Mouse (Mus musculus): ENCODE results near the gene Med13. TPM values are rescaled to one million over a fixed set of nuclear protein-coding genes. Genes with fewer than 3 reads are reported as not detected.
"Not testable (repeated sequence)": the region's sequence is repeated elsewhere in the genome, so short reads cannot be mapped to it uniquely, and the experiment has no call there.

Med13 gene
- polyA plus RNA-seq, 1 experiment from 2014 or later = 10.0 TPM

DNA sequence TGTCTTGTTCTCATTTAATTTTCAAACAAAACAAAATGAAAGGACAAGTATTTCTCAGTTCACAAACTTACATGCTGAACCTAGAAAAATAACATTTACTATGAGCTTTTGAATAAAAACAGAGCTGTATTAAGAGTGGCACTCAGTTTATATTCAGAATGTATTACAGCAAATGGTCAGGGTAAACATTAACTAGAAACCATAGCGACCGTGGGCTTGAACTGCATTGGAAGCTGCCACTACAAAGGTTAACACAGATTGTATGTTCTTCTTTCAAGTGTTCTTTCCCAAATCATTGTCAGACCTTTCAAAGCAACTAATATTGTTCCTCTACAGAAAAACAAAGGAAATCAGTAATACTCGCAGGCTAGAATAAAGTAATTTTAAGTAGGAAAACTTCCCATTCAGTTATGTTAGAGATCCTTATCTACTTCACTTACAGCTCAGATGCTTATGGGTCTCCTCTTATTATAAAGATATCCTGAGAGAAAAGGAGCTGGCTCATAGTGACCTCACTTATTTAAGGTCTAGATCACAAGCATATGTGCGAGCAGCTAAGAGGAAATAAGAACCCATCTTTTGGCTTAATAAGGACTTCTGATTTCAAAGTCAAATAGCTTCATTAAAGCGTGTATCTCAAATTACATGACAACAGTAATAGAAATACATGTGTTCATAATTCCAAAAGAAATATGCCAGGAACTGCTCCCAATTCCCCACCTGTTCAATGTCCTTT, 9.8 kb downstream of the Med13 start:
- ATAC-seq = no peak
- Histone ChIP-seq H3K27me3 (no peaks in the 10 kb centered on the region), H3K36me3 (peaks cover 16% of the 10 kb centered on the region), H3K4me1 (replicated peaks) (peaks cover 16% of the 10 kb centered on the region), H3K9ac (replicated peaks) (no peak overlapping the region), H3K27ac (no peak overlapping the region), H3K4me3 (replicated peaks) (no peak overlapping the region), H3K4me2 (replicated peaks) (no peak overlapping the region), H3K9me3 (no peaks in the 10 kb centered on the region)
- WGBS = 79% methylated on average over 5 of the region's 5 CpGs

DNA sequence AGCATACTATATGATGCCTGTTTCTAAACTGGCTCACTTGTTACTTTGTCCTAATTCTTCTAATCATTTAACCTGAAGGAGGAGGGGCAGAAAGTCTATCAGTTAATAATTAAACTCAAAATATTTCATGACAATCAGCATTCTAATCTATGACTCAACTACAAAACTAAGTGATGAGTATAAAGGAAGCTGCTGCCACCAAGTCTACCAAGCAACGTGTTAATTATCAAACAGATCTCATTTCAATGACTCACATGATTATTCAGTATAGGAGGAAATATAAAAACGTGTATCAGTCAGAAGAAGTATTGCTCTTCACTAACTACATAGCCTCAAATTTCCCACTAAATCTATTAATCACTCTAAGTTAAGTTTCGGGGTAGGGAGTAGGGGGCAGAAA, 10.9 kb downstream of the Med13 start:
- no peaks in the 10 kb centered on the region for H3K27me3 ChIP-seq
- no peak for ATAC-seq
- WGBS = 93% methylated on average over 3 of the region's 3 CpGs
- H3K4me3 ChIP-seq (replicated peaks) = no peak overlapping the region
- H3K27ac ChIP-seq = no peak overlapping the region
- peaks cover 16% of the 10 kb centered on the region for H3K36me3 ChIP-seq
- H3K4me2 ChIP-seq (replicated peaks) = no peak overlapping the region
- no peaks in the 10 kb centered on the region for H3K9me3 ChIP-seq
- peaks cover 9% of the 10 kb centered on the region for H3K4me1 ChIP-seq (replicated peaks)
- no peak overlapping the region for H3K9ac ChIP-seq (replicated peaks)

- not testable (repeated sequence) for H3K4me3 ChIP-seq (replicated peaks); H3K27me3 ChIP-seq; H3K4me1 ChIP-seq (replicated peaks); H3K27ac ChIP-seq; ATAC-seq; H3K9ac ChIP-seq (replicated peaks); H3K4me2 ChIP-seq (replicated peaks); H3K9me3 ChIP-seq
- H3K36me3 ChIP-seq = peaks cover 16% of the 10 kb centered on the region
- WGBS = 96% methylated on average over 1 of the region's 1 CpGs
Observed at GRCm38 (mm10) chr11:86344940-86345339, 12.5 kb downstream of the Med13 start.

GRCm38 (mm10) chr11:86324251-86324650, 33.2 kb downstream of the Med13 start:
- no peak overlapping the region for H3K4me3 ChIP-seq (replicated peaks)
- H3K9ac ChIP-seq (replicated peaks) = no peak overlapping the region
- H3K36me3 ChIP-seq = peaks cover 35% of the 10 kb centered on the region
- WGBS = 94% methylated on average over 5 of the region's 5 CpGs
- ATAC-seq = no peak
- H3K27ac ChIP-seq = no peak overlapping the region
- H3K27me3 ChIP-seq = no peaks in the 10 kb centered on the region
- H3K4me1 ChIP-seq (replicated peaks) = no peaks in the 10 kb centered on the region
- no peaks in the 10 kb centered on the region for H3K9me3 ChIP-seq
- no peak overlapping the region for H3K4me2 ChIP-seq (replicated peaks)

DNA sequence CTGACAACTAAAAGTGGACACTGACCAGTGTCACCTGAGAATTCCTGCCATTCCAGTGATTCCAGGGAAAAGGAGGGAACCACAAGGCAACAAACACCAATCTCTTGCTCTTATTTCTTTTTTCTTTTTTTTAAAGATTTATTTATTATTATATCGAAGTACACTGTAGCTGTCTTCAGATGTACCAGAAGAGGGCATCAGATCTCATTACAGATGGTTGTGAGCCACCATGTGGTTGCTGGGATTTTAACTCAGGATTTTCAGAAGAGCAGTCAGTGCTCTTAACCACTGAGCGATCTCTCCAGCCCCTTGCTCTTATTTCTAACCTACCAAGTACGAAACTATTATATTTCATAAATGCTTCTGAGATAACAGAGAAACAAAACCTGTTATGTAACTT, 42.4 kb downstream of the Med13 start:
- not testable (repeated sequence) for H3K9me3 ChIP-seq; H3K4me1 ChIP-seq (replicated peaks); H3K4me3 ChIP-seq (replicated peaks); H3K9ac ChIP-seq (replicated peaks); H3K27me3 ChIP-seq; H3K4me2 ChIP-seq (replicated peaks); H3K27ac ChIP-seq; ATAC-seq
- H3K36me3 ChIP-seq = peaks cover 24% of the 10 kb centered on the region
- 91% methylated on average over 3 of the region's 3 CpGs for WGBS

- H3K36me3 ChIP-seq = peaks cover 17% of the 10 kb centered on the region
- H3K9me3 ChIP-seq = no peaks in the 10 kb centered on the region
- no peaks in the 10 kb centered on the region for H3K4me1 ChIP-seq (replicated peaks)
- H3K9ac ChIP-seq (replicated peaks) = no peak overlapping the region
- no peaks in the 10 kb centered on the region for H3K27me3 ChIP-seq
- no peak overlapping the region for H3K4me2 ChIP-seq (replicated peaks)
- no peak for ATAC-seq
- H3K4me3 ChIP-seq (replicated peaks) = no peak overlapping the region
- H3K27ac ChIP-seq = no peak overlapping the region
- 81% methylated on average over 6 of the region's 6 CpGs for WGBS
Observed at GRCm38 (mm10) chr11:86310280-86310679, 47.1 kb downstream of the Med13 start.

DNA sequence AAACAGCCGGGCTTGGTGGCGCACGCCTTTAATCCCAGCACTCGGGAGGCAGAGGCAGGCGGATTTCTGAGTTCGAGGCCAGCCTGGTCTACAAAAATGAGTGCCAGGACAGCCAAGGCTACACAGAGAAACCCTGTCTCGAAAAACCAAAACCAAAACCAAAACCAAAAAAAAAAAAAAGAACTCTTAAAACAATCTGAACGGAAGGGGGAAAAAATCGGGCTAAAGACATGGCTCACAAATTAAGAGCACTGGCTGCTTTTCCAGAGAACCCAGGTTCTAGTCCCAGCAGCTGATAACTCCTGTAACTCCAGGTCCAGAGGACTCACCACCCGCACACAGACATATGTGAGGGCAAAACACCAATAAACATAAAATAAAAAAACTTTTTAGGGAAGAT, 65.2 kb downstream of the Med13 start:
- H3K4me2 ChIP-seq (replicated peaks); H3K27ac ChIP-seq; H3K9ac ChIP-seq (replicated peaks); H3K9me3 ChIP-seq; H3K4me3 ChIP-seq (replicated peaks); H3K27me3 ChIP-seq; H3K4me1 ChIP-seq (replicated peaks); ATAC-seq: not testable (repeated sequence)
- WGBS = 96% methylated on average over 10 of the region's 10 CpGs
- H3K36me3 ChIP-seq = peaks cover 23% of the 10 kb centered on the region

- Histone ChIP-seq H3K27me3 (no peaks in the 10 kb centered on the region), H3K27ac (no peak overlapping the region), H3K36me3 (peaks cover 22% of the 10 kb centered on the region), H3K4me2 (replicated peaks) (no peak overlapping the region), H3K4me1 (replicated peaks) (no peaks in the 10 kb centered on the region), H3K9me3 (no peaks in the 10 kb centered on the region), H3K4me3 (replicated peaks) (no peak overlapping the region), H3K9ac (replicated peaks) (no peak overlapping the region)
- no peak for ATAC-seq
- WGBS = 95% methylated on average over 6 of the region's 6 CpGs
Observed at GRCm38 (mm10) chr11:86291714-86292113, 65.7 kb downstream of the Med13 start.

GRCm38 (mm10) chr11:86285729-86286128, 71.7 kb downstream of the Med13 start:
- H3K27me3 ChIP-seq = no peaks in the 10 kb centered on the region
- H3K4me3 ChIP-seq (replicated peaks) = no peak overlapping the region
- H3K36me3 ChIP-seq = peaks cover 69% of the 10 kb centered on the region
- 87% methylated on average over 8 of the region's 8 CpGs for WGBS
- no peaks in the 10 kb centered on the region for H3K4me1 ChIP-seq (replicated peaks)
- no peaks in the 10 kb centered on the region for H3K9me3 ChIP-seq
- H3K9ac ChIP-seq (replicated peaks) = no peak overlapping the region
- H3K27ac ChIP-seq = no peak overlapping the region
- ATAC-seq = no peak
- no peak overlapping the region for H3K4me2 ChIP-seq (replicated peaks)

DNA sequence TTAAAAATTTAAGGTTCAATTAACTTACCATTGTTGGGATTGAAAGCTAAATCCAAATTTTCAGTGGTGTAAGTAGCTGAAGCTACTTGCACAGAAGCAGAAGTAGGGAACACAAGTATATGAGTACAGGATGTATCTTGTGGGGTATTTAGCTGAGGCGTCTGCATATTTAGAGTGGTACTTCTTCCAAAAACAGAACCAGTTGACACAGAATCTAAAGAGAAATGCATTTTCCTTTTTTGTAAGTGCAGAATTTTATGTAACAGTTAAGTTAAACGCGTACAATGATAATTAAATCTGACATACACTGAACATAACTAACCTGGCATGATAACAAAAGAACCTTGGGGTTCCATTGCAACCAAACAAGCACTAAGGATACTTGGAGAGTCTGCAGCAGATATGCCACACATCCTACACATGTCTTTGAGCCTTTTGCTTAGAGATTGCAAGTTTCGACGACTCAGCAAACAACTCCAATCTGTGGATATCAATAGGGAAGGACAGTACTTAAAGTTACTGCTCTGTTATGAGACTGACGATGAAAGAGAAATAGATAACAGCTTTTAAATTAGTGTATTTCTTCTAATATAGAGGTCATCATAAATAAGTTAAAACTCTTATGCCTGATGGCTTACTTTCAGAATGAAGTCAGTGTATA, 78.8 kb downstream of the Med13 start:
- ATAC-seq = no peak
- no peak overlapping the region for H3K27ac ChIP-seq
- no peaks in the 10 kb centered on the region for H3K9me3 ChIP-seq
- no peak overlapping the region for H3K9ac ChIP-seq (replicated peaks)
- 95% methylated on average over 6 of the region's 6 CpGs for WGBS
- peaks cover 71% of the 10 kb centered on the region for H3K36me3 ChIP-seq
- H3K4me3 ChIP-seq (replicated peaks) = no peak overlapping the region
- H3K27me3 ChIP-seq = no peaks in the 10 kb centered on the region
- no peaks in the 10 kb centered on the region for H3K4me1 ChIP-seq (replicated peaks)
- no peak overlapping the region for H3K4me2 ChIP-seq (replicated peaks)

GRCm38 (mm10) chr11:86257460-86258076, 99.8 kb downstream of the Med13 start, which contains the start of gene Ints2:
Gene Ints2, minus strand, starts transcription at chr11:86257575.
- peak within 1 kb of the TSS; percentile 79 for H3K4me3 ChIP-seq (replicated peaks)
- no peaks in the 10 kb centered on the region for H3K9me3 ChIP-seq
- peak within 1 kb of the TSS; percentile 90 for H3K9ac ChIP-seq (replicated peaks)
- H3K27me3 ChIP-seq = no peaks in the 10 kb centered on the region
- peaks cover 16% of the 10 kb centered on the region for H3K4me1 ChIP-seq (replicated peaks)
- peak within 1 kb of the TSS; percentile 81 for H3K27ac ChIP-seq
- peak; percentile 93 for ATAC-seq
- H3K36me3 ChIP-seq = peaks cover 10% of the 10 kb centered on the region
- peak within 1 kb of the TSS; percentile 83 for H3K4me2 ChIP-seq (replicated peaks)
- WGBS = 9% methylated on average over 32 of the region's 32 CpGs

- Histone ChIP-seq H3K36me3 (peaks cover 13% of the 10 kb centered on the region), H3K27ac (peak overlapping the region; percentile 81), H3K27me3 (no peaks in the 10 kb centered on the region), H3K9ac (replicated peaks) (peak overlapping the region; percentile 90), H3K4me2 (replicated peaks) (peak overlapping the region; percentile 83), H3K4me1 (replicated peaks) (peaks cover 16% of the 10 kb centered on the region), H3K4me3 (replicated peaks) (peak overlapping the region; percentile 79), H3K9me3 (no peaks in the 10 kb centered on the region)
- under 1% methylated on average over 22 of the region's 22 CpGs for WGBS
- peak; percentile 79 for ATAC-seq
Observed at GRCm38 (mm10) chr11:86257054-86257453, 100.3 kb downstream of the Med13 start.

Measured in midbrain, embryonic 13.5 days (tissue).